Mouse (Mus musculus) heart, postnatal 0 days (tissue): ENCODE measurements around the gene Trim2.

Experiments
- CTCF ChIP-seq: IDR thresholded peaks from 2 replicates; pipeline ENCODE4 v1.5.1; 2016; ENCODE audit warnings: antibody characterized with exemption, control low read depth, low read depth
- EP300 ChIP-seq: IDR thresholded peaks from 2 replicates; pipeline ENCODE4 v1.6.1; 2016; ENCODE audit warnings: antibody characterized with exemption, low read depth

DNA sequence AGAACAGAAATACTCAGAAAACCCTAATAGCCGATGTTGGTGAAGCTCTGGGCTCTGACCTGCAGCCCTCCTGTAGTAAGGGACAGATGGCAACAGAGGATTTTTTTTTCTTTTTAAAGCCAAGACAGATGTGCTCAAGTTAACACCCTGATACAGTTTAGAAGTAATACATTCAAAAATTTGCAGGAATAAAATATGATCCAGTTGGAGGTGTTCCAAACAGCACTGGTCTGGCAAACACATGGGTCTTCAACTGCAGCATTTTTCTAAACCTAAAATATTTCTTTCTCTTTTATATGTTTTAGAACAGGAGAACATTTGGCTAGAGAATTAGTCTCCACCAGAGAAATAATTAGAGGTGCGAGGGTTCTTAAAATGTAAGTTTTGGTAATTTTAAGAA is 88.2 kb downstream of the Trim2 start:
- TF ChIP-seq CTCF (no peak), EP300 (no peak)
